Mouse (Mus musculus): ENCODE measurements at regions not wholly inside any gene's neighbourhood (a gene's known extent, or its start where the extent isn't known, plus 50 kb on each side); places are given as distances from the start of the nearest gene placed in this dataset.
A peak's percentile ranks its signal among the peaks of the same experiment; 100 is the strongest.

GRCm38 (mm10) chr10:91685164-91686027 lies 504.3 kb upstream of the Tmpo start:
- peak; percentile 97 for ATAC-seq
- peak overlapping the region; percentile 89 for H3K27ac ChIP-seq

GRCm38 (mm10) chr10:91679641-91680040 lies 498.5 kb upstream of the Tmpo start:
- no peaks in the 10 kb centered on the region for H3K36me3 ChIP-seq
- H3K4me2 ChIP-seq (replicated peaks): no peak overlapping the region
- no peak for ATAC-seq

More at GRCm38 (mm10) chr10:91685164-91686027, 504.3 kb upstream of the Tmpo start:
- 0 out of 2 replicates have a peak overlapping the region, but pooled peaks have one; percentile 15 for H3K9ac ChIP-seq (replicated peaks)
- H3K9me3 ChIP-seq: no peaks in the 10 kb centered on the region
- no peaks in the 10 kb centered on the region for H3K27me3 ChIP-seq
- H3K4me2 ChIP-seq (replicated peaks): peak overlapping the region; percentile 29
- H3K36me3 ChIP-seq: no peaks in the 10 kb centered on the region
- 12% methylated on average over 8 of the region's 8 CpGs for WGBS
- H3K4me3 ChIP-seq (replicated peaks): no peak overlapping the region
- peaks cover 30% of the 10 kb centered on the region for H3K4me1 ChIP-seq (replicated peaks)

GRCm38 (mm10) chr10:91637911-91638310 lies 456.8 kb upstream of the Tmpo start:
- no peak for ATAC-seq

More at GRCm38 (mm10) chr10:91679641-91680040, 498.5 kb upstream of the Tmpo start:
- Histone ChIP-seq H3K9me3 (no peaks in the 10 kb centered on the region), H3K27me3 (no peaks in the 10 kb centered on the region), H3K9ac (replicated peaks) (no peak overlapping the region), H3K27ac (no peak overlapping the region), H3K4me1 (replicated peaks) (peaks cover 11% of the 10 kb centered on the region), H3K4me3 (replicated peaks) (no peak overlapping the region)

GRCm38 (mm10) chr10:91628672-91629071 lies 447.6 kb upstream of the Tmpo start:
- Histone ChIP-seq H3K9ac (replicated peaks) (no peak overlapping the region), H3K27me3 (no peaks in the 10 kb centered on the region), H3K4me1 (replicated peaks) (peaks cover 9% of the 10 kb centered on the region; the same call in 1 of the 2 replicates), H3K27ac (peak overlapping the region; percentile 7; the same call in 1 of the 2 replicates), H3K4me2 (replicated peaks) (no peak overlapping the region), H3K36me3 (no peaks in the 10 kb centered on the region), H3K4me3 (replicated peaks) (no peak overlapping the region), H3K9me3 (no peaks in the 10 kb centered on the region)
- WGBS: 26% methylated on average over 6 of the region's 6 CpGs
- no peak for ATAC-seq

More at GRCm38 (mm10) chr10:91637911-91638310, 456.8 kb upstream of the Tmpo start:
- H3K9me3 ChIP-seq: no peaks in the 10 kb centered on the region
- H3K4me3 ChIP-seq (replicated peaks): no peak overlapping the region
- no peak overlapping the region for H3K27ac ChIP-seq
- no peaks in the 10 kb centered on the region for H3K27me3 ChIP-seq
- no peak overlapping the region for H3K4me2 ChIP-seq (replicated peaks)
- no peaks in the 10 kb centered on the region; the same call in 1 of the 2 replicates for H3K4me1 ChIP-seq (replicated peaks)
- no peaks in the 10 kb centered on the region for H3K36me3 ChIP-seq
- no peak overlapping the region for H3K9ac ChIP-seq (replicated peaks)

GRCm38 (mm10) chr10:91622281-91622680 lies 441.2 kb upstream of the Tmpo start:
- no peak for ATAC-seq
- Histone ChIP-seq H3K27ac (no peak overlapping the region), H3K4me3 (replicated peaks) (no peak overlapping the region), H3K36me3 (no peaks in the 10 kb centered on the region), H3K9ac (replicated peaks) (no peak overlapping the region), H3K4me2 (replicated peaks) (no peak overlapping the region), H3K9me3 (no peaks in the 10 kb centered on the region; the same call in 1 of the 2 replicates), H3K27me3 (no peaks in the 10 kb centered on the region), H3K4me1 (replicated peaks) (no peaks in the 10 kb centered on the region)
- 74% methylated on average over 2 of the region's 2 CpGs for WGBS

- H3K4me2 ChIP-seq (replicated peaks): no peak overlapping the region
- H3K9me3 ChIP-seq: no peaks in the 10 kb centered on the region
- 73% methylated on average over 8 of the region's 8 CpGs for WGBS
- no peak overlapping the region for H3K4me3 ChIP-seq (replicated peaks)
- H3K36me3 ChIP-seq: no peaks in the 10 kb centered on the region
- 0 out of 2 replicates have a peak overlapping the region, but pooled peaks have one; percentile 19 for H3K27ac ChIP-seq
- H3K4me1 ChIP-seq (replicated peaks): peaks cover 28% of the 10 kb centered on the region
- ATAC-seq: no peak
- no peaks in the 10 kb centered on the region for H3K27me3 ChIP-seq
- no peak overlapping the region for H3K9ac ChIP-seq (replicated peaks)
Measured at GRCm38 (mm10) chr10:91613794-91614479, 432.8 kb upstream of the Tmpo start.

GRCm38 (mm10) chr10:91612052-91612451 lies 430.9 kb upstream of the Tmpo start:
- no peak for ATAC-seq
- Histone ChIP-seq H3K9ac (replicated peaks) (no peak overlapping the region), H3K27me3 (no peaks in the 10 kb centered on the region), H3K4me2 (replicated peaks) (no peak overlapping the region), H3K36me3 (no peaks in the 10 kb centered on the region), H3K4me1 (replicated peaks) (peaks cover 26% of the 10 kb centered on the region), H3K4me3 (replicated peaks) (no peak overlapping the region), H3K27ac (no peak overlapping the region), H3K9me3 (no peaks in the 10 kb centered on the region)
- WGBS: 95% methylated on average over 4 of the region's 4 CpGs

GRCm38 (mm10) chr10:91594891-91595290 lies 413.8 kb upstream of the Tmpo start:
- H3K27me3 ChIP-seq: no peaks in the 10 kb centered on the region
- ATAC-seq: no peak

GRCm38 (mm10) chr10:91593378-91593777 lies 412.3 kb upstream of the Tmpo start:
- Histone ChIP-seq H3K27ac (no peak overlapping the region), H3K9ac (replicated peaks) (no peak overlapping the region), H3K4me3 (replicated peaks) (no peak overlapping the region), H3K27me3 (no peaks in the 10 kb centered on the region), H3K4me2 (replicated peaks) (no peak overlapping the region), H3K36me3 (no peaks in the 10 kb centered on the region), H3K4me1 (replicated peaks) (peaks cover 13% of the 10 kb centered on the region), H3K9me3 (no peaks in the 10 kb centered on the region)
- 89% methylated on average over 2 of the region's 2 CpGs for WGBS
- ATAC-seq: no peak

More at GRCm38 (mm10) chr10:91594891-91595290, 413.8 kb upstream of the Tmpo start:
- no peaks in the 10 kb centered on the region for H3K9me3 ChIP-seq
- no peak overlapping the region for H3K4me2 ChIP-seq (replicated peaks)
- no peak overlapping the region for H3K9ac ChIP-seq (replicated peaks)
- peaks cover 13% of the 10 kb centered on the region for H3K4me1 ChIP-seq (replicated peaks)
- H3K27ac ChIP-seq: no peak overlapping the region
- H3K4me3 ChIP-seq (replicated peaks): no peak overlapping the region
- H3K36me3 ChIP-seq: no peaks in the 10 kb centered on the region
- WGBS: 94% methylated on average over 3 of the region's 3 CpGs

GRCm38 (mm10) chr10:91591845-91592244 lies 410.7 kb upstream of the Tmpo start:
- 70% methylated on average over 10 of the region's 10 CpGs for WGBS
- H3K27me3 ChIP-seq: no peaks in the 10 kb centered on the region
- H3K4me3 ChIP-seq (replicated peaks): no peak overlapping the region
- H3K9me3 ChIP-seq: no peaks in the 10 kb centered on the region
- no peaks in the 10 kb centered on the region for H3K36me3 ChIP-seq
- no peak for ATAC-seq
- 0 out of 2 replicates have a peak overlapping the region, but pooled peaks have one; percentile 11 for H3K27ac ChIP-seq
- H3K4me2 ChIP-seq (replicated peaks): no peak overlapping the region
- H3K4me1 ChIP-seq (replicated peaks): peaks cover 13% of the 10 kb centered on the region
- no peak overlapping the region for H3K9ac ChIP-seq (replicated peaks)

GRCm38 (mm10) chr10:91591398-91591811 lies 410.3 kb upstream of the Tmpo start:
- WGBS: 44% methylated on average over 3 of the region's 3 CpGs
- no peaks in the 10 kb centered on the region for H3K36me3 ChIP-seq
- peaks cover 13% of the 10 kb centered on the region for H3K4me1 ChIP-seq (replicated peaks)
- H3K9me3 ChIP-seq: no peaks in the 10 kb centered on the region
- no peak overlapping the region for H3K4me2 ChIP-seq (replicated peaks)
- no peak overlapping the region for H3K9ac ChIP-seq (replicated peaks)
- no peak overlapping the region for H3K4me3 ChIP-seq (replicated peaks)
- ATAC-seq: no peak; the same call in 1 of the 2 replicates
- no peaks in the 10 kb centered on the region for H3K27me3 ChIP-seq
- H3K27ac ChIP-seq: 0 out of 2 replicates have a peak overlapping the region, but pooled peaks have one; percentile 11

- Histone ChIP-seq H3K27me3 (no peaks in the 10 kb centered on the region), H3K27ac (no peak overlapping the region), H3K9ac (replicated peaks) (no peak overlapping the region), H3K36me3 (no peaks in the 10 kb centered on the region), H3K9me3 (no peaks in the 10 kb centered on the region), H3K4me1 (replicated peaks) (peaks cover 7% of the 10 kb centered on the region), H3K4me3 (replicated peaks) (no peak overlapping the region), H3K4me2 (replicated peaks) (no peak overlapping the region)
- no peak for ATAC-seq
- WGBS: 93% methylated on average over 3 of the region's 3 CpGs
Measured at GRCm38 (mm10) chr10:91583204-91583603, 402.1 kb upstream of the Tmpo start.

Measured in midbrain, embryonic 13.5 days (tissue).